Mouse (Mus musculus): ENCODE measurements at regions not wholly inside any gene's neighbourhood (a gene's known extent, or its start where the extent isn't known, plus 50 kb on each side); places are given as distances from the start of the nearest gene placed in this dataset.

GRCm38 (mm10) chr19:54755451-54755850 lies 371.6 kb downstream of the Gpam start:
- H3K36me3 ChIP-seq (ENCODE audit: control insufficient read depth, insufficient read depth, low read length) = no peaks in the 10 kb centered on the region
- no peaks in the 10 kb centered on the region for H3K4me1 ChIP-seq (ENCODE audit: control insufficient read depth, insufficient read depth, low read length)
- TF ChIP-seq POLR2A (IDR thresholded peaks at IDR 0.05; ENCODE audit: borderline replicate concordance, extremely low read depth, insufficient read depth, insufficient read length) = no peak
- no peaks in the 10 kb centered on the region for H3K27me3 ChIP-seq (ENCODE audit: control insufficient read depth, insufficient read depth, low read length)
- no peak overlapping the region for H3K9ac ChIP-seq (ENCODE audit: low read depth, low read length, severe bottlenecking)
- DNase-seq (ENCODE audit: low spot score) = no peak
- no peak overlapping the region for H3K27ac ChIP-seq (replicated peaks; ENCODE audit: low read depth, low read length)
- no peak overlapping the region for H3K4me3 ChIP-seq (replicated peaks; ENCODE audit: low read length)
- H3K9me3 ChIP-seq (ENCODE audit: control insufficient read depth, low read length) = no peaks in the 10 kb centered on the region
- no peak overlapping the region for H3K4me2 ChIP-seq (replicated peaks; ENCODE audit: low read depth, low read length, severe bottlenecking)
- ATAC-seq (ENCODE audit: low FRiP score, low read depth) = no peak
- 66% methylated on average over 2 of the region's 2 CpGs for WGBS

GRCm38 (mm10) chr19:54733938-54734337 lies 393.1 kb downstream of the Gpam start:
- TF ChIP-seq POLR2A (IDR thresholded peaks at IDR 0.05; ENCODE audit: borderline replicate concordance, extremely low read depth, insufficient read depth, insufficient read length) = no peak
- WGBS = 87% methylated on average over 2 of the region's 2 CpGs
- Histone ChIP-seq H3K4me1 (ENCODE audit: control insufficient read depth, insufficient read depth, low read length) (no peaks in the 10 kb centered on the region), H3K9me3 (ENCODE audit: control insufficient read depth, low read length) (no peaks in the 10 kb centered on the region), H3K27me3 (ENCODE audit: control insufficient read depth, insufficient read depth, low read length) (no peaks in the 10 kb centered on the region), H3K36me3 (ENCODE audit: control insufficient read depth, insufficient read depth, low read length) (no peaks in the 10 kb centered on the region), H3K4me2 (replicated peaks; ENCODE audit: low read depth, low read length, severe bottlenecking) (no peak overlapping the region), H3K9ac (ENCODE audit: low read depth, low read length, severe bottlenecking) (no peak overlapping the region), H3K27ac (replicated peaks; ENCODE audit: low read depth, low read length) (no peak overlapping the region), H3K4me3 (replicated peaks; ENCODE audit: low read length) (no peak overlapping the region)
- no peak for DNase-seq (ENCODE audit: low spot score)
- no peak for ATAC-seq (ENCODE audit: low FRiP score, low read depth)

GRCm38 (mm10) chr19:54731749-54732148 lies 395.3 kb downstream of the Gpam start:
- Histone ChIP-seq H3K9ac (ENCODE audit: low read depth, low read length, severe bottlenecking) (no peak overlapping the region), H3K4me1 (ENCODE audit: control insufficient read depth, insufficient read depth, low read length) (no peaks in the 10 kb centered on the region), H3K27ac (replicated peaks; ENCODE audit: low read depth, low read length) (no peak overlapping the region), H3K27me3 (ENCODE audit: control insufficient read depth, insufficient read depth, low read length) (no peaks in the 10 kb centered on the region), H3K4me2 (replicated peaks; ENCODE audit: low read depth, low read length, severe bottlenecking) (no peak overlapping the region), H3K36me3 (ENCODE audit: control insufficient read depth, insufficient read depth, low read length) (no peaks in the 10 kb centered on the region), H3K4me3 (replicated peaks; ENCODE audit: low read length) (no peak overlapping the region), H3K9me3 (ENCODE audit: control insufficient read depth, low read length) (no peaks in the 10 kb centered on the region)
- ATAC-seq (ENCODE audit: low FRiP score, low read depth) = no peak
- WGBS = 75% methylated on average over 8 of the region's 8 CpGs
- TF ChIP-seq POLR2A (IDR thresholded peaks at IDR 0.05; ENCODE audit: borderline replicate concordance, extremely low read depth, insufficient read depth, insufficient read length) = no peak
- DNase-seq (ENCODE audit: low spot score) = no peak

DNA sequence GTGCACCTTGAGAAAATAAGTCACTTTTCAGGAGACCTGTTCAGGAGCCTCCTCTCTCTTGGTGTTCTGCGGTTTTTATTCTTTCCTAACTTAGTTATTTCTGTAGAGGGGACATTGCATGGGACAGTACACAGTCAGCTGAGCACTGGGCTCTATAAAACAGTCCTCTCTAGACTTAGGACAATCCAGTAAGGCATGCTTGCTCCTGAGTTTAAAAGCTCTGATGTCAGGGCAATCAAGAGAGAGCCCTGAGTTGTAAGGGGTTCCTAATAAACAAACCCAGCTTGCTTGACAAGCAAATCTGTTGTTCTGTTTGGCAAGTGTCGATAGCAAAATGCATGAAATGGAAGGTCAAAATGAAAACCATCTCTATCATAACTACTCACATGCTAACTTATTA lies 395.7 kb downstream of the Gpam start:
- Histone ChIP-seq H3K9ac (ENCODE audit: low read depth, low read length, severe bottlenecking) (no peak overlapping the region), H3K4me2 (replicated peaks; ENCODE audit: low read depth, low read length, severe bottlenecking) (no peak overlapping the region), H3K36me3 (ENCODE audit: control insufficient read depth, insufficient read depth, low read length) (no peaks in the 10 kb centered on the region), H3K9me3 (ENCODE audit: control insufficient read depth, low read length) (no peaks in the 10 kb centered on the region), H3K27ac (replicated peaks; ENCODE audit: low read depth, low read length) (no peak overlapping the region), H3K4me3 (replicated peaks; ENCODE audit: low read length) (no peak overlapping the region), H3K27me3 (ENCODE audit: control insufficient read depth, insufficient read depth, low read length) (no peaks in the 10 kb centered on the region), H3K4me1 (ENCODE audit: control insufficient read depth, insufficient read depth, low read length) (no peaks in the 10 kb centered on the region)
- ATAC-seq (ENCODE audit: low FRiP score, low read depth) (no peak), DNase-seq (ENCODE audit: low spot score) (no peak)
- TF ChIP-seq POLR2A (IDR thresholded peaks at IDR 0.05; ENCODE audit: borderline replicate concordance, extremely low read depth, insufficient read depth, insufficient read length) = no peak
- 91% methylated on average over 2 of the region's 2 CpGs for WGBS

- 80% methylated on average over 2 of the region's 2 CpGs for WGBS
These were observed 396.2 kb downstream of the Gpam start for GRCm38 (mm10) chr19:54730801-54731200.

GRCm38 (mm10) chr19:54730296-54730695 lies 396.7 kb downstream of the Gpam start:
- no peaks in the 10 kb centered on the region for H3K9me3 ChIP-seq (ENCODE audit: control insufficient read depth, low read length)
- no peak overlapping the region for H3K9ac ChIP-seq (ENCODE audit: low read depth, low read length, severe bottlenecking)
- TF ChIP-seq POLR2A (IDR thresholded peaks at IDR 0.05; ENCODE audit: borderline replicate concordance, extremely low read depth, insufficient read depth, insufficient read length) = no peak
- 91% methylated on average over 2 of the region's 2 CpGs for WGBS
- H3K4me1 ChIP-seq (ENCODE audit: control insufficient read depth, insufficient read depth, low read length) = no peaks in the 10 kb centered on the region
- no peak overlapping the region for H3K4me2 ChIP-seq (replicated peaks; ENCODE audit: low read depth, low read length, severe bottlenecking)
- ATAC-seq (ENCODE audit: low FRiP score, low read depth) (no peak), DNase-seq (ENCODE audit: low spot score) (no peak)
- H3K4me3 ChIP-seq (replicated peaks; ENCODE audit: low read length) = no peak overlapping the region
- H3K36me3 ChIP-seq (ENCODE audit: control insufficient read depth, insufficient read depth, low read length) = no peaks in the 10 kb centered on the region
- no peak overlapping the region for H3K27ac ChIP-seq (replicated peaks; ENCODE audit: low read depth, low read length)
- H3K27me3 ChIP-seq (ENCODE audit: control insufficient read depth, insufficient read depth, low read length) = no peaks in the 10 kb centered on the region

More at GRCm38 (mm10) chr19:54730801-54731200, 396.2 kb downstream of the Gpam start:
- Histone ChIP-seq H3K4me1 (ENCODE audit: control insufficient read depth, insufficient read depth, low read length) (no peaks in the 10 kb centered on the region), H3K27ac (replicated peaks; ENCODE audit: low read depth, low read length) (no peak overlapping the region), H3K4me2 (replicated peaks; ENCODE audit: low read depth, low read length, severe bottlenecking) (no peak overlapping the region), H3K9me3 (ENCODE audit: control insufficient read depth, low read length) (no peaks in the 10 kb centered on the region), H3K4me3 (replicated peaks; ENCODE audit: low read length) (no peak overlapping the region), H3K27me3 (ENCODE audit: control insufficient read depth, insufficient read depth, low read length) (no peaks in the 10 kb centered on the region), H3K36me3 (ENCODE audit: control insufficient read depth, insufficient read depth, low read length) (no peaks in the 10 kb centered on the region), H3K9ac (ENCODE audit: low read depth, low read length, severe bottlenecking) (no peak overlapping the region)
- no peak for TF ChIP-seq POLR2A (IDR thresholded peaks at IDR 0.05; ENCODE audit: borderline replicate concordance, extremely low read depth, insufficient read depth, insufficient read length)
- ATAC-seq (ENCODE audit: low FRiP score, low read depth) (no peak), DNase-seq (ENCODE audit: low spot score) (no peak)
